Mouse (Mus musculus): Measurements from ENCODE around the gene Pold1.

Pold1 gene

DNA sequence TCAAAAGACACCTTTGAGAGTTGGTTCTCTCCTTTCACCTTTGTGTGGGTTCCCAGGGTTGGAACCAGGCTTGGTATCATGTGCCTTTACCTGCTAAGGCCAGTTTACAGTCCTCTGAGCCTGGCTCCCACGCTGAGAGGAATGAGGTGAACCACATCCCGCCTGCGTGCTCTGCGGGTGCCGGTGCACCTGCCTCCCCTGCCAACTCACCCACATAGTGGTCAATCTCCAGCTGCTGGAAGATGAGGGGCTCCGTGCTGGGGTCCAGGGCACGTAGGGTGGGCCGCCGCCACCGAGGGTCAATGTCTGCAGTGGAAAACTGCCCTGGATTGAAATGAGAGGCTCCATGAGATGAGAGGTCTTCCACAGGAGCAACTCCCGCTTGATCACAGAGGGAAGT, 6.1 kb downstream of the Pold1 start:
- POLR2A ChIA-PET, result interaction anchor here in 3 of 4 experiments (0.5 to 6.0 kb wide), 17 partner anchors 9 to 307 kb away, joined by 3 to 40 read pairs (median 4); partner anchors contain the start of genes 1700028J19Rik (in 1 of the 3) and 2410002F23Rik (in 1 of the 3)
- CTCF ChIA-PET, result interaction anchor here in 2 of 4 experiments (0.6 to 1.9 kb wide), 5 partner anchors 15 to 629 kb away, joined by 3 to 7 read pairs (median 4); no protein-coding TSS in a partner anchor

GRCm38 (mm10) chr7:44538756-44539624, 9.7 kb downstream of the Pold1 start:
- ChIA-PET CTCF (interaction anchor here in 3 of 4 experiments (0.6 to 3.7 kb wide), 10 partner anchors 8 to 163 kb away, joined by 3 to 12 read pairs (median 4); partner anchors contain the start of gene Pold1 (in 1 of the 3)), POLR2A (interaction anchor here in 3 of 4 experiments (0.8 to 6.0 kb wide), 11 partner anchors 9 to 32 kb away, joined by 3 to 48 read pairs (median 3); partner anchors contain the start of genes Nr1h2 (in 3 of the 3) and Pold1 (in 2 of the 3))

DNA sequence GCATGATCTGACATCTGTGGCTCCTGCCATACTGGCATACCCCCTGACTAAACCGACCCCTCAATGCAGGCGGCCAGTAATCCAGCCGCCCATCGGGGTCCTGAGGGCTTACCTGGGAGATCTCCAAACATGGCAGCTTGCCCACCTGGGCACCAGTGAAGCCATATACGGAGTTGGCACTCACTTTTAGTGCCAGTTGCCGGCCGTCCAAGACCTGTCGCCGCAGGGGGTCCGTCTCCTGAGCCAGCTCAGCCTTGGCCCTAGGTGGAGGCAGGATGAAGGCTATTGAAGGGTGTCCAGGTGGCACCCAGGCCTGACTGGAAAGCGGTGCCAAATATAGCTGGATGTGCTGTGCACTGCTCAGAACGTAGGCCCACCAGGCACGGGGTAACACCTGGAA, 11.2 kb downstream of the Pold1 start:
- CTCF ChIA-PET, result interaction anchor here in 3 of 4 experiments (0.5 to 6.6 kb wide), 6 partner anchors 10 to 1051 kb away, joined by 3 to 43 read pairs (median 16); partner anchors contain the start of gene Pold1 (in 2 of the 3)
- POLR2A ChIA-PET, result interaction anchor here in 2 of 4 experiments (1.9 to 5.1 kb wide), 4 partner anchors 10 to 31 kb away, joined by 4 to 48 read pairs (median 22); partner anchors contain the start of gene Pold1 (in 2 of the 2)

- CTCF ChIA-PET, result interaction anchor here in 3 of 4 experiments (0.5 to 6.6 kb wide), 8 partner anchors 10 to 855 kb away, joined by 3 to 43 read pairs (median 6); partner anchors contain the start of gene Pold1 (in 2 of the 3)
- POLR2A ChIA-PET, result interaction anchor here in 3 of 4 experiments (0.8 to 5.1 kb wide), 12 partner anchors 9 to 291 kb away, joined by 3 to 48 read pairs (median 4); partner anchors contain the start of genes Pold1 (in 2 of the 3), 1700028J19Rik (in 1 of the 3) and 2410002F23Rik (in 1 of the 3)
Observed at GRCm38 (mm10) chr7:44537009-44537408, 11.6 kb downstream of the Pold1 start.

GRCm38 (mm10) chr7:44536590-44536968, 12.1 kb downstream of the Pold1 start:
- ChIA-PET CTCF (interaction anchor here (0.6 to 6.6 kb wide), 21 partner anchors 9 to 166 kb away, joined by 3 to 43 read pairs (median 4); partner anchors contain the start of genes Pold1 (in 2 of the 4) and Nr1h2 (in 1 of the 4)), POLR2A (interaction anchor here (0.8 to 5.1 kb wide), 18 partner anchors 9 to 290 kb away, joined by 3 to 48 read pairs (median 4); partner anchors contain the start of genes Pold1 (in 3 of the 4), 1700028J19Rik (in 1 of the 4), 2410002F23Rik (in 1 of the 4) and Nr1h2 (in 1 of the 4))

- POLR2A ChIA-PET, result interaction anchor here (0.8 to 5.1 kb wide), 21 partner anchors 8 to 290 kb away, joined by 3 to 48 read pairs (median 4); partner anchors contain the start of genes Pold1 (in 3 of the 4), 1700028J19Rik (in 1 of the 4), 2410002F23Rik (in 1 of the 4) and Nr1h2 (in 1 of the 4)
- CTCF ChIA-PET, result interaction anchor here (0.5 to 6.6 kb wide), 28 partner anchors 8 to 166 kb away, joined by 3 to 43 read pairs (median 4); partner anchors contain the start of genes Pold1 (in 2 of the 4) and Nr1h2 (in 1 of the 4)
Observed at GRCm38 (mm10) chr7:44535657-44536589, 12.7 kb downstream of the Pold1 start.

DNA sequence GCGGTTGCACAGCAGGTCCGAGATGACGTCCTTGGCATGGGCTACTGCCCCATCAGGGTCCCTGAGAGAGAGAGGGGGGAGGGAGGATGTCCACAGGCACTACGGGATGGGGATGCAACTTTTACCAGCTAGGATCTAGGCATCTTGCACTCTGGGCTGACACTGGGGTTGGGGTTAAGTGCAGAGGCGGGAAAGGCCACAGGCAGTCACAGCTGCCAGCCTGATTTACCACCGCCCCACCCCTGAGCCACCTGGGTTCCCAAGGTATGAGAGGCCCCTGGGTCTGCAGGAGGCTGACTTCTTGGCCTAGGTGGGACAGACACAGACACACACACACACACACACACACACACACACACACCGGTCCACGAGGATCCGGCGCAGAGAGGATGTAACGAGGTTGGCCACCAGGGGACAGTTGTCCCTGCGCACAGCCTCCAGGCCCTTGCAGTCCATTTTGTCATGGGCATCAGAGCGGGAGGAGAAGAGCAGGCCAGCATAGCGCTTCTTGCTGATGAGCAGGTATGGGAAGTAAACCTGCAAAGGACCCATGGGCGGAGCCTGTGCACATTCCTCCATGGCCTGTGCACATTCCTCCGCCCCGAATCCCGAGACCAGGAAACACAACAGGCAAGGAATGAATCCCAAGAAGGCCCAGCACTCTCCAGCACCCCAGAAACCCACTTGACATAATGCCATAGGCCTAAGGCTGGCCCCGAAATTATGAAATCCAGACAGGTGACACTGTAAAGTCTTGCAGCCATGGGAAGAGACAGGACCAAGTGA, 13.8 kb downstream of the Pold1 start:
- ChIA-PET CTCF (interaction anchor here (0.7 to 6.6 kb wide), 14 partner anchors 7 to 182 kb away, joined by 3 to 43 read pairs (median 4); partner anchors contain the start of gene Pold1 (in 1 of the 4)), POLR2A (interaction anchor here in 3 of 4 experiments (0.8 to 5.1 kb wide), 13 partner anchors 7 to 104 kb away, joined by 3 to 48 read pairs (median 4); partner anchors contain the start of gene Pold1 (in 3 of the 3))

- CTCF ChIA-PET, result interaction anchor here in 3 of 4 experiments (0.6 to 6.6 kb wide), 8 partner anchors 14 to 182 kb away, joined by 3 to 43 read pairs (median 4); partner anchors contain the start of gene Pold1 (in 1 of the 3)
- POLR2A ChIA-PET, result interaction anchor here in 3 of 4 experiments (0.8 to 1.2 kb wide), 6 partner anchors 12 to 104 kb away, joined by 3 to 6 read pairs (median 4); partner anchors contain the start of gene Pold1 (in 3 of the 3)
Observed at GRCm38 (mm10) chr7:44534242-44534641, 14.4 kb downstream of the Pold1 start.

DNA sequence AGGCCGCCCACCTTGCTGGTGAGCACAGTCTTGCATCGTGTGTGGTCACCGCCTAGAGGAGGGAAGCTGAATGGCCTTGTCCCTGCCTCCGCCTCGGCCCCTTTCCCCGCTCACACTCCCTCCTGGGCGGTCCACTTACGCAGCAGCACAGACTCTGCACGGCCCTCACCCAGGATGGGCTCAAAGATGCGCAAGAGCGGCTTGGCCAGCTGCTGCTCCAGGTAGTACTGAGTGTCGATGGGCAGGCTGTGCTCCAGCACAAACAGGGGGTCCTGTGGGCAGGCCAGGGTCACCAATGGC, 15.0 kb downstream of the Pold1 start:
- CTCF ChIA-PET, result interaction anchor here in 2 of 4 experiments (0.9 to 6.6 kb wide), 3 partner anchors 8 to 107 kb away, joined by 3 to 43 read pairs (median 3); partner anchors contain the start of gene Pold1 (in 1 of the 2)
- POLR2A ChIA-PET, result interaction anchor here in 2 of 4 experiments (0.8 to 1.3 kb wide), 5 partner anchors 10 to 105 kb away, joined by 3 to 6 read pairs (median 4); partner anchors contain the start of gene Pold1 (in 2 of the 2)

GRCm38 (mm10) chr7:44532918-44533745, 15.5 kb downstream of the Pold1 start:
- ChIA-PET POLR2A (interaction anchor here in 2 of 4 experiments (0.6 to 2.1 kb wide), 6 partner anchors 10 to 111 kb away, joined by 3 to 12 read pairs (median 4); partner anchors contain the start of genes Nr1h2 (in 1 of the 2) and Pold1 (in 1 of the 2)), CTCF (interaction anchor here in 3 of 4 experiments (0.7 to 6.6 kb wide), 6 partner anchors 9 to 194 kb away, joined by 3 to 43 read pairs (median 3); partner anchors contain the start of gene Pold1 (in 1 of the 3))

GRCm38 (mm10) chr7:44531946-44532732, 16.5 kb downstream of the Pold1 start, which contains the start of gene Spib:
Gene Spib, minus strand, starts transcription at chr7:44532071.
- CTCF ChIA-PET, result interaction anchor here in 3 of 4 experiments (0.5 to 6.6 kb wide), 6 partner anchors 10 to 72 kb away, joined by 3 to 43 read pairs (median 4); partner anchors contain the start of gene Pold1 (in 1 of the 3)
- POLR2A ChIA-PET, result interaction anchor here in 3 of 4 experiments (0.5 to 2.1 kb wide), 10 partner anchors 10 to 112 kb away, joined by 3 to 12 read pairs (median 3); partner anchors contain the start of genes Nr1h2 (in 1 of the 3) and Pold1 (in 1 of the 3)

DNA sequence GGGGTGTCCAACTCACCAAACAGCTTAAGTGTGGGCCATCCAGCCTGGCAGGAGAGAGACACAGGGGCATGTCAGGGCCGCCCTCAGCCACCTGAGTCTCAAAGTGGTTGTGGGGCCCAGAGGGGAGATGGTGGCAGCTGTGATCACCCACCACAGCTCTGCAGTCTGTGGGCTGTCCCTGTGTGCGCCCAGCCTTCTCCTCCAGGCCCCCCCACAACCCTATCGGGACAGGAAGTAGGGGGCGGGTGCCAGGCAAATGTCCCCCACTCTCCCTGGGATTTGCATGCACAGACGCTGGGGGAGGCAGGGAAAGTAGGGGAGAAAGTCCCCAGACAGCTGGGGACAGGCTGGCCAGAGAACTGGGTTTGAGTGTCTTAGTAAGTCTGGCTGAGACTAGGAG, 17.4 kb downstream of the Pold1 start:
- CTCF ChIA-PET, result interaction anchor here in 1 of 4 experiments (1.6 kb wide), 1 partner anchor 12 kb away, joined by 4 read pairs; no protein-coding TSS in a partner anchor
- POLR2A ChIA-PET, result interaction anchor here in 2 of 4 experiments (0.6 to 2.1 kb wide), 5 partner anchors 17 to 106 kb away, joined by 3 to 12 read pairs (median 5); partner anchors contain the start of genes Nr1h2 (in 1 of the 2) and Pold1 (in 1 of the 2)

GRCm38 (mm10) chr7:44530507-44530906, 18.1 kb downstream of the Pold1 start:
- CTCF ChIA-PET, result interaction anchor here in 3 of 4 experiments (1.4 to 3.6 kb wide), 4 partner anchors 11 to 125 kb away, joined by 3 to 19 read pairs (median 4); no protein-coding TSS in a partner anchor
- POLR2A ChIA-PET, result interaction anchor here in 3 of 4 experiments (0.9 to 5.9 kb wide), 9 partner anchors 11 to 253 kb away, joined by 3 to 49 read pairs (median 4); partner anchors contain the start of gene Pold1 (in 3 of the 3)
